Mouse (Mus musculus): ENCODE measurements around the gene Pacs1. TPM values are rescaled to one million over a fixed set of nuclear protein-coding genes. Genes with fewer than 3 reads are reported as not detected.
A peak's percentile ranks its signal among the peaks of the same experiment; 100 is the strongest.
"Not testable (repeated sequence)": the region's sequence is repeated elsewhere in the genome, so short reads cannot be mapped to it uniquely, and the experiment has no call there.

Pacs1 gene
- polyA plus RNA-seq, 1 experiment from 2014 or later, result 8.1 TPM

DNA sequence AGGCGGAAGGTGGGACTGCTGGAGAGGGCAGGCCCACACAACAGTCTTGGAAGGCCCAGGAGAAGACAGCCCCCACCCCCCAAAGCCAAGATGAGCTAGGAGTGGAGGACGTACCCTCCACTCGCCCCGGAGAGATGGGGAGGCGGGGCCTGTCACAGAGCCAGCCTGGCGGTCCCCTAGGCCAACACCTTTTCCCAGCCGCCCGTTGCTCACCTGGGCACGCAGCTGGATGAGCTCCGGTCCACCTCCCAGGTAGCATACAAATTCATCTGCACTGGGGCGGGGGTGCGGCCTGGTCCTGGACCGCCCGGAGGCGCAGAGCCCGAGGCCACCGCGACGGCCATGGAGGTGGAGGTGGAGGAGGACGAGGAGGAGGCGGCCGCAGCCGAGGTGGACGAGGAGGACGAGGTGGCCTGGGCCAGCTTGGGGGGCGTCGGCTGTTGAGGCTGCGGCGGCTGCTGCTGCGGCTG lies 558 bp downstream of the Pacs1 start:
- H3K27me3 ChIP-seq (ENCODE audit: control insufficient read depth, insufficient read depth, low read depth, low read length), result no peaks in the 10 kb centered on the region
- H3K9me3 ChIP-seq (replicated peaks; ENCODE audit: control insufficient read depth, low read length), result no peaks in the 10 kb centered on the region
- peak overlapping the region; percentile 79 for H3K27ac ChIP-seq (ENCODE audit: low read length)
- H3K9ac ChIP-seq (ENCODE audit: low read depth, low read length), result peak overlapping the region; percentile 83
- peaks cover 19% of the 10 kb centered on the region for H3K36me3 ChIP-seq (ENCODE audit: control insufficient read depth, insufficient read depth)
- ATAC-seq (ENCODE audit: low read depth), result peak; percentile 20; the same call in 1 of the 2 replicates
- H3K4me1 ChIP-seq (ENCODE audit: control insufficient read depth, low read depth, low read length), result peaks cover 46% of the 10 kb centered on the region
- H3K4me3 ChIP-seq (ENCODE audit: low read depth, low read length), result peak overlapping the region; percentile 85
- peak overlapping the region; percentile 100 for H3K4me2 ChIP-seq (ENCODE audit: low read depth, low read length)
- WGBS (ENCODE audit: insufficient replicate concordance), result under 1% methylated on average over 25 of the region's 30 CpGs

DNA sequence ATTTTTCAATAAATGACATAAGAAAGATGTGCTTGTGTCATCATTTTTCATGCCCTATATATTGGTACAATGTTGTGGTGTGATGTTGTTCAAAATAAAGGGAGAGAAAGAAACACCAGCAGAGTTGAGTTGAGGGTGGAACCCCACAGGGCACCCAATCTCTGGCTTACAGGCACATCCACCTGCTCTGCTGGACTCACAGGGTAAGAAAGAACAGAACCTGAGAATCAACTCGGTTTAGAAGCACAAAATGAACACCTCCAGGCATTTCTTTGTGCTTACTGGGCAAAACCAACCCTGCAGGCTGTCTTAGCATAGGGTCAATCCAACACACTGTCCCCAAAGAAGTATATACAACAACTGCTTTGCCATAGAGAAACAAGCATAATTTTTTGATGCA lies 1.5 kb downstream of the Pacs1 start:
- H3K27ac ChIP-seq (ENCODE audit: low read length), result no peak overlapping the region; the same call in 1 of the 2 replicates
- H3K9ac ChIP-seq (ENCODE audit: low read depth, low read length), result peak overlapping the region; percentile 83; the same call in 1 of the 2 replicates
- peak overlapping the region; percentile 100 for H3K4me2 ChIP-seq (ENCODE audit: low read depth, low read length)
- WGBS (ENCODE audit: insufficient replicate concordance), result 25% methylated on average over 1 of the region's 1 CpGs
- peaks cover 14% of the 10 kb centered on the region for H3K36me3 ChIP-seq (ENCODE audit: control insufficient read depth, insufficient read depth)
- ATAC-seq (ENCODE audit: low read depth), result no peak
- H3K9me3 ChIP-seq (replicated peaks; ENCODE audit: control insufficient read depth, low read length), result no peaks in the 10 kb centered on the region
- H3K27me3 ChIP-seq (ENCODE audit: control insufficient read depth, insufficient read depth, low read depth, low read length), result no peaks in the 10 kb centered on the region
- peaks cover 56% of the 10 kb centered on the region for H3K4me1 ChIP-seq (ENCODE audit: control insufficient read depth, low read depth, low read length)
- H3K4me3 ChIP-seq (ENCODE audit: low read depth, low read length), result peak overlapping the region; percentile 85

DNA sequence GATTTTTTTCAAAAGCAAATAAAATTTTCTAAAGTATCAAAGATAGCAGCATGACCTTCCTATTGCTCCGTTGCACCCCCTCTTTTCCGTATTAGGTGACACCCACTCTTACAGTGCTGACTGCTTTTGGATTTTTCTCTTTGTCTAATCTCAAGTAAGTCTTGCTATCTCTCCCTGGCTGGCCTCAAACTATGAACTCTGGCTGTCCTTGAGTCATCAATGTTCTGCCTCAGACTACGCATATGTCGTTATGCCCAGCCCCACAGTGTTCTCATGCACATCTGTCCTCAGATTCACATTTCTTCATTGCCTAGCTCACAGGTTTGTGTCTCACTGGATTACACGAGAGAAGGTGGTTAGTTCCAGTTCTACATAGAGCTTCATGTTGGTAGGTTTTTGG lies 3.5 kb downstream of the Pacs1 start:
- H3K9me3 ChIP-seq (replicated peaks; ENCODE audit: control insufficient read depth, low read length), result no peaks in the 10 kb centered on the region
- H3K27me3 ChIP-seq (ENCODE audit: control insufficient read depth, insufficient read depth, low read depth, low read length), result no peaks in the 10 kb centered on the region
- peak overlapping the region; percentile 49 for H3K27ac ChIP-seq (ENCODE audit: low read length)
- peak overlapping the region; percentile 22; the same call in 1 of the 2 replicates for H3K4me2 ChIP-seq (ENCODE audit: low read depth, low read length)
- peaks cover 60% of the 10 kb centered on the region for H3K4me1 ChIP-seq (ENCODE audit: control insufficient read depth, low read depth, low read length)
- H3K4me3 ChIP-seq (ENCODE audit: low read depth, low read length), result no peak overlapping the region
- no peak overlapping the region for H3K9ac ChIP-seq (ENCODE audit: low read depth, low read length)
- ATAC-seq (ENCODE audit: low read depth), result peak; percentile 19
- H3K36me3 ChIP-seq (ENCODE audit: control insufficient read depth, insufficient read depth), result peaks cover 5% of the 10 kb centered on the region
- WGBS (ENCODE audit: insufficient replicate concordance), result 18% methylated on average over 5 of the region's 5 CpGs

DNA sequence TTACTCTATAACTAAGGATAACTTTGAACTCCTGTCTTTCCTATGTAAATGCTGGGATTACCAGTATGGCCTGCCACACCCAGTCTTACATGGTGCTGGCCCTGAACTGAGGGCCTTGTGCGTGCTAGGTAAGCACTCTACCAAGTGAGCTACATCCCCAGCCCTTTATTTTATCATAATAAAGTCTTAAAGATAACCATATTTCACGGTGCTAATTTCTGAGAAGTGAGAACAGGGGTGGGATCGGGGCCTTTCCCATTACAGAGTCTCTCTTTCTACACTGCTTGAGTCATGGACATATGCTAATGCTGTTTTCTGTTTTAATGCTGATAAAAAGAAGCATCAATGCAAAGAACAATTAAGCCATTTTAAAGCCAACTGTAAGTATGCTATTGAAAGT lies 4.0 kb downstream of the Pacs1 start:
- Histone ChIP-seq H3K9ac (ENCODE audit: low read depth, low read length) (no peak overlapping the region), H3K36me3 (ENCODE audit: control insufficient read depth, insufficient read depth) (peaks cover under 1% of the 10 kb centered on the region; the same call in 1 of the 2 replicates), H3K4me3 (ENCODE audit: low read depth, low read length) (no peak overlapping the region), H3K27ac (ENCODE audit: low read length) (peak overlapping the region; percentile 78; the same call in 1 of the 2 replicates), H3K4me1 (ENCODE audit: control insufficient read depth, low read depth, low read length) (peaks cover 57% of the 10 kb centered on the region), H3K27me3 (ENCODE audit: control insufficient read depth, insufficient read depth, low read depth, low read length) (no peaks in the 10 kb centered on the region), H3K4me2 (ENCODE audit: low read depth, low read length) (peak overlapping the region; percentile 10; the same call in 1 of the 2 replicates), H3K9me3 (replicated peaks; ENCODE audit: control insufficient read depth, low read length) (no peaks in the 10 kb centered on the region)
- ATAC-seq (ENCODE audit: low read depth), result peak; percentile 7; the same call in 1 of the 2 replicates
- 23% methylated on average over 3 of the region's 3 CpGs for WGBS (ENCODE audit: insufficient replicate concordance)

DNA sequence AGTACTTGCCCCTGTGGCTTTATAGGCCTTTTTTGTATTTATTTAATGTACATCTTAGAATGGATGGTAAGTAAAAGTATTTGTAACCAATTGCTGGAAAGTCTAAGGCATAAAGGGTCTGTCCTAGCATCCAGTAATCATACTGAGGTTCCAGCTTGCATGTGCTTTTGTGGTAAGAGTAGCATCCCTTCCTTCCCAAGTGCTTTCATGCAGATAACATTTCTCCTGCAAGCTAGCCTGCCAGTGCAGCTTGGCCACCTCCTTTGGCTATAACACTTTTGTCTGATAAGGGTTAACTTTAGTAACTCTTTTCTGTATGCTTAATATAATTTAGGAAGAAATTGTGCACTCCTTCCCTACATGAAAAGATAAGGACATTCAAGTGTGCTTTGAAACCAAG lies 4.9 kb downstream of the Pacs1 start:
- ATAC-seq (ENCODE audit: low read depth), result no peak
- H3K4me1 ChIP-seq (ENCODE audit: control insufficient read depth, low read depth, low read length), result peaks cover 50% of the 10 kb centered on the region
- H3K4me3 ChIP-seq (ENCODE audit: low read depth, low read length), result no peak overlapping the region
- no peaks in the 10 kb centered on the region for H3K27me3 ChIP-seq (ENCODE audit: control insufficient read depth, insufficient read depth, low read depth, low read length)
- H3K9ac ChIP-seq (ENCODE audit: low read depth, low read length), result no peak overlapping the region
- no peaks in the 10 kb centered on the region for H3K36me3 ChIP-seq (ENCODE audit: control insufficient read depth, insufficient read depth)
- 0 out of 2 replicates have a peak overlapping the region, but pooled peaks have one; percentile 24 for H3K4me2 ChIP-seq (ENCODE audit: low read depth, low read length)
- H3K9me3 ChIP-seq (replicated peaks; ENCODE audit: control insufficient read depth, low read length), result no peaks in the 10 kb centered on the region
- peak overlapping the region; percentile 50; the same call in 1 of the 2 replicates for H3K27ac ChIP-seq (ENCODE audit: low read length)

DNA sequence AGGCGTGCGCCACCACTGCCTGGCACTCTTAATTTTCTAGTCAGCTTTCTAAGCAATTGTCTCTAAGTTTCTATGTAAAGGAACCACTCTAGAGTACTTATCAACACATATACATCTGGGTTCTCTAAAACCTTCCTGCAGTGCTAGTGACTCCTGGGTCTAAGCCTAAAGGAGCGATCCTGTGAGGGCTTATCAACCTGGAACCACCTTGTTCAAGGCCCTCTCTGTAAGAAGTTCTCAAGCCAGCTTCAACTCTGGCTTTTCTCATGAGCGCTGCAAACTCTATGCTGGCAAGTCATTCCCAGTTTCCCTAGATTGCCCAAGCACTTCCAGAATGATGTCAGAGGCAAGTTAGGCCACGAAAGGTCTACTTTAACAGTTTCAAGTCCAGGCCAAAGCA lies 5.9 kb downstream of the Pacs1 start:
- H3K36me3 ChIP-seq (ENCODE audit: control insufficient read depth, insufficient read depth), result no peaks in the 10 kb centered on the region
- H3K4me1 ChIP-seq (ENCODE audit: control insufficient read depth, low read depth, low read length), result peaks cover 44% of the 10 kb centered on the region
- peak; percentile 80 for ATAC-seq (ENCODE audit: low read depth)
- no peaks in the 10 kb centered on the region for H3K27me3 ChIP-seq (ENCODE audit: control insufficient read depth, insufficient read depth, low read depth, low read length)
- peak overlapping the region; percentile 75 for H3K27ac ChIP-seq (ENCODE audit: low read length)
- H3K4me3 ChIP-seq (ENCODE audit: low read depth, low read length), result no peak overlapping the region
- WGBS (ENCODE audit: insufficient replicate concordance), result 46% methylated on average over 5 of the region's 5 CpGs
- H3K4me2 ChIP-seq (ENCODE audit: low read depth, low read length), result peak overlapping the region; percentile 31
- no peaks in the 10 kb centered on the region for H3K9me3 ChIP-seq (replicated peaks; ENCODE audit: control insufficient read depth, low read length)
- peak overlapping the region; percentile 25; the same call in 1 of the 2 replicates for H3K9ac ChIP-seq (ENCODE audit: low read depth, low read length)

DNA sequence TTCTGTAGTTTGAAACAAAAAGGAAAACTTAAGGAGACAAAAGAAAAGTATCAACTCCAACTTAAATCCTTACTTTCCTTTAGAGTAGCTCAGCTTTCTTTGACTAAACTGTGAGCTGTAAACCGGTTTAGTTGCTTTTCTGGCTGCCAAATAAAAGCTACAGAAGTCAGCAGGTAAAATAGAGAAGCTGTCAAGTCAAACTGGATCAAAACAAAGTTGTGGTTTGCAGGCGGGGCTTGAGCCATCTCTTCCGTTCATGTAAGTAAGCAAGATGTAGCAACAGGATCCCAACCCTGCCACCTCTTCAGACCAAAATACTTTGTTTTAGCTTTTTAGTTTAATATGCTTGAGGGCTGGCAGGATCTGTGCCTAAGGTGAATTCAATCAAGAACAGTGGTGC lies 15.8 kb downstream of the Pacs1 start:
- H3K4me2 ChIP-seq (ENCODE audit: low read depth, low read length), result no peak overlapping the region; the same call in 1 of the 2 replicates
- H3K27ac ChIP-seq (ENCODE audit: low read length), result peak overlapping the region; percentile 50; the same call in 1 of the 2 replicates
- H3K9me3 ChIP-seq (replicated peaks; ENCODE audit: control insufficient read depth, low read length), result no peaks in the 10 kb centered on the region
- no peaks in the 10 kb centered on the region for H3K4me1 ChIP-seq (ENCODE audit: control insufficient read depth, low read depth, low read length)
- ATAC-seq (ENCODE audit: low read depth), result no peak
- no peak overlapping the region for H3K4me3 ChIP-seq (ENCODE audit: low read depth, low read length)
- no peak overlapping the region; the same call in 1 of the 2 replicates for H3K9ac ChIP-seq (ENCODE audit: low read depth, low read length)
- H3K36me3 ChIP-seq (ENCODE audit: control insufficient read depth, insufficient read depth), result no peaks in the 10 kb centered on the region
- no peaks in the 10 kb centered on the region for H3K27me3 ChIP-seq (ENCODE audit: control insufficient read depth, insufficient read depth, low read depth, low read length)
- WGBS (ENCODE audit: insufficient replicate concordance), result 12% methylated on average over 3 of the region's 3 CpGs

DNA sequence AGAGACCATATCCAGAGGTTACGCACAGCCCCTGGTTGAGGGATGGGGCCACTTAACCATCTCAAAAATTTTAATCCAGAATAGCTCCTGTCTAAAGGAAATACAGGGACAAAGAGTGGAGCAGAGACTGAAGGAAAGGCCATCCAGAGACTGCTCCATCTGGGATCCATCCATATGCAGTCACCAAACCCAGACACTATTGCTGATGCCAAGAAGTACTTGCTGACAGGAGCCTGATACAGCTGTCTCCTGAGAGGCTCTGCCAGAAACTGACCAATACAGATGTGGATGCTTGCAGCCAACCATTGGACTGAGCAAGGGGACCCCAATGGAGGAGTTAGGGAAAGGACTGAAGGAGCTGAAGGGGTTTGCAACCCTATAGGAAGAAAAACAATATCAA lies 35.9 kb downstream of the Pacs1 start:
- H3K27ac ChIP-seq (ENCODE audit: low read length); H3K4me1 ChIP-seq (ENCODE audit: control insufficient read depth, low read depth, low read length); ATAC-seq (ENCODE audit: low read depth): not testable (repeated sequence)

DNA sequence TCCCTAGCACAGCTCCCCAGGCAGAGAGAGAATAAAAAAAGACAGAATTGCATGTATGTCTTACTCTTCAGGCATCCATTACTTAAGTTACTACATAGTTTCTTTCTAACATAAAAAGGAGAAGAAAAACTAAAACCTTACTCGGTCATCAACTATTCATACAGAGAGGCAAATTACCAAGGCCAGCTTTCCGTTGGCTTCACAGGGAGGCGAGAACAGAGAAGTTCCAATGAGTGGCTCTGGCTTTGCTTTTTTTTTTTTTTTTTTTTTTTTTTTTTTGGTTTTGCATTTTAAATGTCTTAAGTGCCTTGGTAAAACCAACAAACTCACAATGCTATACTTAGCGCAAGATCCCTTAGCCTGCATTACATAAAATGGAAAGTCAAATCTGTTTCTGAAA lies 40.2 kb downstream of the Pacs1 start:
- no peak overlapping the region for H3K4me3 ChIP-seq (ENCODE audit: low read depth, low read length)
- no peaks in the 10 kb centered on the region for H3K36me3 ChIP-seq (ENCODE audit: control insufficient read depth, insufficient read depth)
- H3K4me1 ChIP-seq (ENCODE audit: control insufficient read depth, low read depth, low read length), result no peaks in the 10 kb centered on the region
- H3K27ac ChIP-seq (ENCODE audit: low read length), result no peak overlapping the region
- no peaks in the 10 kb centered on the region for H3K9me3 ChIP-seq (replicated peaks; ENCODE audit: control insufficient read depth, low read length)
- no peak overlapping the region for H3K9ac ChIP-seq (ENCODE audit: low read depth, low read length)
- no peak for ATAC-seq (ENCODE audit: low read depth)
- no peak overlapping the region for H3K4me2 ChIP-seq (ENCODE audit: low read depth, low read length)
- WGBS (ENCODE audit: insufficient replicate concordance), result 73% methylated on average over 4 of the region's 4 CpGs
- no peaks in the 10 kb centered on the region for H3K27me3 ChIP-seq (ENCODE audit: control insufficient read depth, insufficient read depth, low read depth, low read length)

More for the DNA sequence above, 35.9 kb downstream of the Pacs1 start:
- not testable (repeated sequence) for H3K4me2 ChIP-seq (ENCODE audit: low read depth, low read length); H3K4me3 ChIP-seq (ENCODE audit: low read depth, low read length); H3K36me3 ChIP-seq (ENCODE audit: control insufficient read depth, insufficient read depth); H3K27me3 ChIP-seq (ENCODE audit: control insufficient read depth, insufficient read depth, low read depth, low read length); H3K9ac ChIP-seq (ENCODE audit: low read depth, low read length); H3K9me3 ChIP-seq (replicated peaks; ENCODE audit: control insufficient read depth, low read length)
- WGBS (ENCODE audit: insufficient replicate concordance), result 71% methylated on average over 1 of the region's 1 CpGs

Data from liver, embryonic 16.5 days (tissue).